Mouse (Mus musculus) liver (tissue): ENCODE data around the gene Psd4.

Experiments used
- DNase-seq: peaks from one replicate; pipeline ENCODE4 v3.0.0-alpha.2; 2020; ENCODE audit warnings: mixed read lengths

The Psd4 gene

GRCm38 (mm10) chr2:24386158-24386963 lies 19.0 kb downstream of the Psd4 start:
- peak; percentile 62 for DNase-seq

- DNase-seq = peak; percentile 36
Observed at GRCm38 (mm10) chr2:24386964-24387320, 19.6 kb downstream of the Psd4 start.

GRCm38 (mm10) chr2:24387361-24388283 lies 20.2 kb downstream of the Psd4 start:
- DNase-seq = no peak

GRCm38 (mm10) chr2:24393251-24393650 lies 25.9 kb downstream of the Psd4 start:
- DNase-seq = no peak

- no peak for DNase-seq
Observed at GRCm38 (mm10) chr2:24397115-24397514, 29.7 kb downstream of the Psd4 start.

GRCm38 (mm10) chr2:24400711-24401110 lies 33.3 kb downstream of the Psd4 start:
- no peak for DNase-seq

GRCm38 (mm10) chr2:24405345-24406012 lies 38.1 kb downstream of the Psd4 start:
- DNase-seq = peak; percentile 78

GRCm38 (mm10) chr2:24407701-24408485 lies 40.5 kb downstream of the Psd4 start:
- no peak for DNase-seq

- DNase-seq = peak; percentile 50
Observed at GRCm38 (mm10) chr2:24409166-24409565, 41.8 kb downstream of the Psd4 start.

GRCm38 (mm10) chr2:24413172-24413571 lies 45.8 kb downstream of the Psd4 start:
- DNase-seq = no peak

GRCm38 (mm10) chr2:24413677-24414076 lies 46.3 kb downstream of the Psd4 start:
- DNase-seq = no peak

GRCm38 (mm10) chr2:24416668-24417067 lies 49.3 kb downstream of the Psd4 start:
- DNase-seq = no peak

GRCm38 (mm10) chr2:24417106-24417505 lies 49.7 kb downstream of the Psd4 start:
- no peak for DNase-seq

GRCm38 (mm10) chr2:24417564-24417963 lies 50.2 kb downstream of the Psd4 start:
- no peak for DNase-seq

- DNase-seq = no peak
Observed at GRCm38 (mm10) chr2:24421211-24421863, 54.0 kb downstream of the Psd4 start.

GRCm38 (mm10) chr2:24422815-24423214 lies 55.4 kb downstream of the Psd4 start:
- DNase-seq = no peak

- DNase-seq = no peak
Observed at GRCm38 (mm10) chr2:24425630-24426029, 58.2 kb downstream of the Psd4 start.

- DNase-seq = no peak
Observed at GRCm38 (mm10) chr2:24427866-24428675, 60.7 kb downstream of the Psd4 start.

GRCm38 (mm10) chr2:24429806-24430205 lies 62.4 kb downstream of the Psd4 start:
- no peak for DNase-seq

- no peak for DNase-seq
Observed at GRCm38 (mm10) chr2:24434670-24435069, 67.3 kb downstream of the Psd4 start.

GRCm38 (mm10) chr2:24435699-24436098 lies 68.3 kb downstream of the Psd4 start:
- no peak for DNase-seq
